Mouse (Mus musculus): ENCODE data around the gene Olfr323.

The Olfr323 gene

DNA sequence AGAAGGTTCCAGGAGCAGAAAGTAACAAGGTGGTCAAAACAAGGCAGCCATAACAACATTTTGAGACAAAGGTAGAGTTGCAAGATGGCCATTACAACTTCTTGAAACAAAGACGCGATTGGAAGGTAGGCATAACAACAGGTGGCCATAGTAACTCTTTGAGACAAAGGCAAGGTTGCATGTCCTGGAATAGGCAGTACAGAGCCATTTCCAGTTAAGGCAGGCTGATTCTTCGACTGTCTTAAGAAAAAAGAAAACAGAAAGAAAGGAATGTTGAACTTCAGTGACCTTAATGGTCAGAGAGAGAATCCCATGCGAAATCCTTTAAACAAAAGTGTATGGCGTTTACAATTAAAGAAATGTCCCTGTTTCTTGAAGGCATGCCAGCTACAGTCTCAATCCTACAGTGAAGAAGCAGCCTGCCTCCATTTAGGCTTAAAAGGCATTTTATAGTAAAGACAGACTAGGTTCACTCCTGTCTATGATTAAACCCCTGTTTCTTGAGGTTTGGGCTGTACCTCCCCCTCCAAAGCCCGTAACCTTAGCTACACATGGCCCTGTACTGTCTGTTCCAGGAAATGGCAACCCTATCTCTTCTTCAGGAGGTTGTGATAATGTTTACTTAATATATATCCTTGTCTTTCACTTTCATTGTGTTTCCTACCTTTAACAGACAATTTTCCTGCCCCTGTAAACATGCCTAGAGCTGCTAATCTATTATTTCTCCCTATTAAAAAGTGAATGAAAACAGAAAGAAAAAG lies 27.3 kb downstream of the Olfr323 start:
- no peak for DNase-seq (ENCODE audit: low spot score in 2 of 2)

DNA sequence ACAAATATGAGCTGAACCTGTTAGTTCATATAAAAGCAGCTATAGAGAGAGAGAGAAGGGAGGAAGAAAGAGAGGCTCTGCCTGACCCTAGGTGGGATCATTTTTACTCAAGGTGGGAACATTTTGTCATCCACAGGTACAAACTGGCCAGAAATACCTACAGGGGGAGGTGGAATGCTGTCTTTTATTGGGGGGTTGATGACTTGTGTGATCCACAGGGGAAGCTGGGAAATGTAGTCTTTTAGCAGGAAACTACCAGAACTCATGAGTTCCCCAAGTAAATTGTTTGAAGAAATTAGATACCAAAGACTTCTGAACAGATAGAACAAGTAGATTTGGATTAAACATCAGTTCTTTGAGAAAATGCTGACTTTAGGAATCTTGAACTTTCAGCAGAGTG lies 28.2 kb downstream of the Olfr323 start:
- no peak for DNase-seq (ENCODE audit: low spot score in 2 of 2)

DNA sequence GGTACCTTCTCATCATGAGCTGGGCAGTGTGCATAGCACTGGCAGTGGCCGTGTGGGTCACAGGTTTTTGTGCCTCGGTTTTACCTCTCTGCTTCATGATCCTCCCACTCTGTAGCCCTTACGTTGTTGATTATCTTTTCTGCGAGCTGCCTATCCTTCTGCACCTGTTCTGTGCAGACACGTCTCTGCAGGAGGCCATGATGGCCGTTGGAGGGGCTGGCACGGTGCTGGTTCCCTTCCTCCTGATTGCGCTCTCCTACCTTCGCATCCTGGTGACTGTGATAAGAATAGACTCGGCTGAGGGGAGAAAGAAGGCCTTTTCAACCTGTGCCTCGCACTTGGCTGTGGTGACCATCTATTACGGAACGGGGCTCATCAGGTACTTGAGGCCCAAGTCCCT lies 32.5 kb downstream of the Olfr323 start:
- DNase-seq (ENCODE audit: low spot score in 2 of 2): peak in 1 of 2 experiments; percentile 44

- no peak for DNase-seq (ENCODE audit: low spot score in 2 of 2)
Measured at GRCm38 (mm10) chr11:58594814-58595213, 35.5 kb downstream of the Olfr323 start, which contains the start of gene Olfr324. TSS of gene Olfr324 (plus strand) at chr11:58595114.

DNA sequence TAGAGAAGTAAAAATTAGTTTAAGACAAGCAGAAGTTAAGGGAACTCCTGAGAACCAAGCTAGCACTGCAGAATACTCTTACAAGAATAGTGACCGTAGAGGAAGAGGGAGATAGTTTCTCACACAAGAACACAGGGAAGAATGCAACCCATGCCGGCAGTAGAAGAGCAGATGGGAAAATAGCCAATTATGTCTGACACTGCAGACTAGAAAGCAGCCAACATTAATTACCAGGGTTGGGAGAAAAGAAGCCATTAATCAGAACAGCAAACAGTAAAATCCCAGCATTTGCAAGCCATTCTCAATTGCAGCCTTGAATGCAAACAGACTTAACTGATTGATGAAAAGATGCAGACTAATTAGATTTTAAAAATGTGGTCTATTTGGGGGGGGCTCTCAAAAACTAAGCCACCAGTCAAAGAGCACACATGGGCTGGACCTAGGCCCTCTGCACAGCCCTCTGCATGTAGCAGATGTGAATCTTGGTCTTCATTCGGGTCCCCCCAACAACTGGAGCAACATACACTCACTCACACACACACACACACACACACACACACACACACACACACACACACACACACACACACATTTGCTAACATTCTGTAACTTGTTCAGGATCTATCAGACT lies 41.6 kb downstream of the Olfr323 start:
- no peak for DNase-seq (ENCODE audit: low spot score in 2 of 2)

DNA sequence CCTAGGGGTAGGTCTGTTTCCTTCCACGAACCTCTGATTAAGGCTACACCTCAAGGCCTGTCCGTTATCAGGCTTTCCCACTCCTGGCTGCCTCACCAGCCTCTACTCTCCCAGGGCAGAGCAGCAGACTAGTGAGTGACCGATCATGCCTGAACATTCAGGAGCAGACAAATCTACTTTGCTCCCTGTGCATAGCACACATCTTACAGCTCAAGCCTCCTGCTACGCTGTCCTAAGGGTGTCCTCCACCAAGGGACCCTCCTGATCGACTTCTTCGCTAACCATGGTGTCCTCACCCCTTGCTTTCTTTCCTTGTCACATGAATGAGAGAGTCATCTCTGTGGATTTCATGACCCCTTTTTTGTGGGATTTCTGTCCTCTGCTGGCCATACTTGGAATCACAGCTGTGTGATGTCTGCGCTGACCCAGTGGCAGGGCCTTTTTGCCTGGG lies 42.4 kb downstream of the Olfr323 start:
- peak; percentile 71 to 88 for DNase-seq (ENCODE audit: low spot score in 2 of 2)

DNA sequence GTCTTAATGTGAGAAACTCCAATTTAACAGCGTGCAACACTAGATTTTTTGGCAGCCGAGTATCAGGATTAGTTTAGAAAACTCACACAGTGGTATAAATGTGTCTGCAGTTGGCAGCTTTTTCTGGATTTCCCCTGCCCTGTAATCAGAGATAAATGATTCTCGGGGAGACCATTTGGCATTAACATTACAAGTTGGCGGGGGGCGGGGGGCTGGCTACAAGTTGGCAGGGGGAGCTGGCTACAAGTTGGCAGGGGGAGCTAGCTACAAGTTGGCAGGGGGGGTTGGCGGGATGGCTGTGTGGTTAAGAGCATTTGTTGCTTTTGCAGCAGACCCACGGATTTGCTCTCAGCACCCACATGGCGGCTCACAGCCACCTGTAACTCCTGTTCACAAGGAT lies 51.7 kb downstream of the Olfr323 start:
- no peak for DNase-seq (ENCODE audit: low spot score in 2 of 2)

- DNase-seq (ENCODE audit: low spot score in 2 of 2): no peak
Measured at GRCm38 (mm10) chr11:58577430-58577829, 52.9 kb downstream of the Olfr323 start, which contains the start of gene Olfr325. TSS of gene Olfr325 (plus strand) at chr11:58577730.

All from spleen, postnatal 4 days (tissue).